Mouse (Mus musculus): ENCODE measurements at regions not wholly inside any gene's neighbourhood (a gene's known extent, or its start where the extent isn't known, plus 50 kb on each side); places are given as distances from the start of the nearest gene placed in this dataset.
A peak's percentile ranks its signal among the peaks of the same experiment; 100 is the strongest.

DNA sequence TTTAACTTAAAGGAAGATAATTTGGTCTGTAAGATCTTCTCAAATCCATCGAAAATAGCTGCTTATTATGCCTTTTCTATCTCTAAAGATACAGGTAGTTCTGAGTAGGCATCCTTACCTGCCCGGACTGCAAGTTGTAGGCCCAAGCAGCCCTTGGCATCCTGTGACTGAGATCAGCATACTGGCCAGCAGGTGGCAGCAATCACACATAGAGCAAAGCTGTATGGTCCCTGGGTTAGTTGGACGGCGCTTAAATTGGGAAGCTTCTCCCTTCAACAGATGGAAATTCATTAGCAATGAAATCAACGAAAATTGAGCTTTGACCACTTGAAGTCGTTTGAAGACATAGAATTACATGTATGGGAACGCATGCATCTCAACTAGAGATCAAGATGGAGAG is 61.0 kb downstream of the Ccng2 start:
- peak; percentile 72 to 84 for DNase-seq (ENCODE audit: low spot score in 2 of 2)

DNA sequence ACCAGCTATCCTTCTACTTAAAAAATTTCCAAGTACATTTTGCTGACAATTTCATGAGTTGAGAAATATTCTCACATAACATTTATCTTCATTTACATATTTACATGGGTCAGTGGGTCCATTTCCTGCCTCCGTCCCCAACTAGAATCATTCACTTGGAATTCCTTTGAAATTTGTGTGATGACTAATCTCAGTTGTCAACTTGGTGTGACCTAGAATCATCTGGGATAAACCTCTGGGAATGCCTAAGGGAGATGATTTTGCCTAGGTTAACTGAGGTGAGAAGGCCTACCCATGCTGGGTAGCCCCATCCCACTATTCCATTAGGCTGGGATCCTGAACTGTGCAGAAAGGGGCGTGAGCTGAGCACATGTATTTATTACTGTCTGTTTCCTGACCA is 63.8 kb downstream of the Ccng2 start:
- no peak for DNase-seq (ENCODE audit: low spot score in 2 of 2)

DNA sequence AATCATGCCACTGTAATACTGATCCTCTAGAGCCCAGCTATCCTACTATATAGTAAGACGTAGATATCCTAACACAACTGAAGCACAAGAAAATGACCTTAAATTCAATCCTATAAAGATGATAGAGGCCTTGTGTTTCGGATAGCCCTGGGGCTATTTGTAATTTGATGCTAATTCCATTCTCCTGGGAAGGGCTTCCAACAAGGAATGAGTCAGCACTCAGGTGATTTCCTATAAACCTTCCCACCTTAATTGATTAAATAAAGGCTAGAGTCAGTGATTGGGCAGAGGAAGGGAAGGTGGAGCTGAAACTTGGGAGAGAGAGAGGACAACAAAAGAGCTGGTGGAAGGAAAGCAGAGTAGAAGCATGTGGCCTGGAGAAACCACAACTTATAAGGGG is 86.0 kb downstream of the Ccng2 start:
- DNase-seq (ENCODE audit: low spot score in 2 of 2) = no peak

Data from right cerebral cortex, postnatal 10 days (tissue).